Mouse (Mus musculus) limb, embryonic 11.5 days (tissue): ENCODE data around the gene Cnn1. TPM values are rescaled to one million over a fixed set of nuclear protein-coding genes. Genes with fewer than 3 reads are reported as not detected.
A peak's percentile ranks its signal among the peaks of the same experiment; 100 is the strongest.

Source experiments
- ATAC-seq: fragments of 200-750 bp; cut with Nextera tagmentation; 2 replicates; pipeline ENCODE4 v1.8.0; 2017; ENCODE audit warnings: low read depth; ENCODE audit not compliant: insufficient number of reproducible peaks, low FRiP score, low TSS enrichment
- DNase-seq: peaks from one replicate; pipeline ENCODE4 v3.0.0-alpha.2; 2015; ENCODE audit warnings: low spot score
- H3K27ac ChIP-seq: fragments of 300-500 bp; sonication (generic); replicated peaks from 2 replicates; pipeline ENCODE4 v1.5.1; 2014; ENCODE audit warnings: low read depth, mild to moderate bottlenecking, low read length
- H3K27me3 ChIP-seq: fragments of 300-500 bp; sonication (generic); 2 replicates; pipeline ENCODE4 v1.6.1; 2014; ENCODE audit warnings: mild to moderate bottlenecking, low read length, mixed read lengths; ENCODE audit not compliant: control insufficient read depth, insufficient read depth
- H3K36me3 ChIP-seq: fragments of 300-500 bp; sonication (generic); 2 replicates; pipeline ENCODE4 v1.6.1; 2014; ENCODE audit warnings: mild to moderate bottlenecking, low read length, moderate library complexity, mixed read lengths; ENCODE audit not compliant: control insufficient read depth, insufficient read depth
- H3K4me1 ChIP-seq: fragments of 300-500 bp; sonication (generic); 2 replicates; pipeline ENCODE4 v1.6.1; 2014; ENCODE audit warnings: low read length, mixed read lengths; ENCODE audit not compliant: control insufficient read depth, insufficient read depth
- H3K4me2 ChIP-seq: fragments of 300-500 bp; sonication (generic); 2 replicates; pipeline ENCODE4 v1.6.1; 2014; ENCODE audit warnings: low read depth, mild to moderate bottlenecking, moderate library complexity; ENCODE audit not compliant: severe bottlenecking
- H3K4me3 ChIP-seq: fragments of 300-500 bp; sonication (generic); 2 replicates; pipeline ENCODE4 v1.5.1; 2014; ENCODE audit warnings: low read depth, low read length
- H3K9ac ChIP-seq: fragments of 300-500 bp; sonication (generic); 2 replicates; pipeline ENCODE4 v1.6.1; 2014; ENCODE audit warnings: mild to moderate bottlenecking, low read length
- H3K9me3 ChIP-seq: fragments of 300-500 bp; sonication (generic); 2 replicates; pipeline ENCODE4 v1.6.1; 2016; ENCODE audit warnings: low read length; ENCODE audit not compliant: control insufficient read depth
- WGBS: fragments of 180-500 bp; shearing (Covaris S2); extraction: QIAGEN DNeasy Blood & Tissue Kit; methylation state at CpG from one replicate; pipeline ENCODE4 v1.1.7; 2014; 5-methylcytosine and 5-hydroxymethylcytosine counted together
- polyA plus RNA-seq: library from polyadenylated mRNA; unstranded; fragments of >200 nt; fragmentation: Nextera tagmentation; extraction: Ambion mirVana; gene quantifications from 2 replicates; pipeline ENCODE4 v1.2.1, GENCODE M21; 2014

The Cnn1 gene
- 0.84 and 0.89 TPM in 2 replicates for polyA plus RNA-seq

DNA sequence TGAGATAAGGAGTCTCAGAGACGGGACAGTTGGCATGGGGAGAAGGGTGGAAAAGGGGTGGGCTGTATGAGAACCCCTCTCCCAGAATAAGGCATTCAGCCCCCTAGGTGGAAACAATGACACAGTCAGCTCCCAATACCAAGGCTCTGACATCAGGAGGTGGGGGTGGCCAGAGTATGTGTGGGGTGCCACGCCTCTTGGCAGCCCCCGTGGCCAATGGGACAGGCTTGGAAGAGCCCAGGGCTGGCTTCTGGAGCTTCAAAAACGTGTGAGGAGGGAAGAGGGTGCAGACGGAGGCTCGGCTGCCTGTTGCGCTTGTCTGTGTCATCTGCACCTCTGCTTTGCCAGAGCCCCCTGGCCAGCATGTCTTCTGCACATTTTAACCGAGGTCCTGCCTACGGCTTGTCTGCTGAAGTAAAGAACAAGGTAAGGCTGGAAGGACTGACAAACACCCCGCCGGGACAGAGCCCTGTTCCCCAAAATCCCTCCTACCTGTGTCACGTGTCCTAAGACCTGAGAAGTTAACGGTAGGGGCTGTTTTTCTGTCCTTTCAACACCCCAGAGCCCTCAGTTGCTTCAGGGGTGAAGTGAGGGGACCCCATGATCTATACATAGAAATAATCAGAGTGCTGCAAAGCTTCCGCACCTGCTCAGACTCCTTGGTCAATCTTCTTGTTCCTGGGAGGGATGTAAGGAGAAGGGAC, at the start of gene Cnn1:
Cnn1 (plus strand) TSS at position 224 of the 704 bp plus-strand sequence.
- WGBS: 10% methylated on average over 14 of the region's 14 CpGs

DNA sequence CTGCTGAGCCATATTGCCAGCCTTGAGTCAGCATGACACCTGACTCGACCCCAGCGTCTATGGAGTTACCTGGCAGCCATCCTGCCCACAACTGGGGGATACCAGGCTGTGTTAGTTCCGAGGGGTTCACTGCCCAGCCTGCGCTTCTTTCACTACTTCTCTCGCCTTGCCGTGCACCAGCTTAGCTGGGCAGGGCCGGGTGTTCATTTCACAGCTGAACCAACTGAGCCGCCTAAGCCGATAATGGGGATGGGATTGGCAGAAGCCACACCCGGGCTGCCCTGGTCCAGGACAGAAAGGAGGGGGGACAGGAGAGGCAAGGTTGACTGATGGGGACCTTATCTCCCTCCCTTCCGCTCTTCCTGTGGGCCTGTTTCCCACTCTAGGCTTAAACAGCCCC, 49.7 kb upstream of the Cnn1 start:
- Histone ChIP-seq H3K36me3 (no peaks in the 10 kb centered on the region), H3K9ac (no peak overlapping the region), H3K4me1 (peaks cover 12% of the 10 kb centered on the region), H3K27me3 (peaks cover 54% of the 10 kb centered on the region), H3K4me2 (no peak overlapping the region), H3K4me3 (no peak overlapping the region), H3K9me3 (no peaks in the 10 kb centered on the region), H3K27ac (no peak overlapping the region)
- 70% methylated on average over 11 of the region's 11 CpGs for WGBS
- DNase-seq: no peak
- no peak for ATAC-seq

More for the DNA sequence above, at the start of gene Cnn1:
- no peak within 1 kb of the TSS for H3K4me3 ChIP-seq
- H3K27ac ChIP-seq: no peak within 1 kb of the TSS
- 0 out of 2 replicates have a peak, but pooled peaks cover 3% of the 10 kb centered on the region for H3K4me1 ChIP-seq
- no peaks in the 10 kb centered on the region for H3K9me3 ChIP-seq
- no peak within 1 kb of the TSS for H3K9ac ChIP-seq
- no peak for ATAC-seq
- no peaks in the 10 kb centered on the region for H3K36me3 ChIP-seq
- H3K27me3 ChIP-seq: peaks cover 32% of the 10 kb centered on the region
- no peak within 1 kb of the TSS; the same call in 1 of the 2 replicates for H3K4me2 ChIP-seq
- peak; percentile 21 for DNase-seq

DNA sequence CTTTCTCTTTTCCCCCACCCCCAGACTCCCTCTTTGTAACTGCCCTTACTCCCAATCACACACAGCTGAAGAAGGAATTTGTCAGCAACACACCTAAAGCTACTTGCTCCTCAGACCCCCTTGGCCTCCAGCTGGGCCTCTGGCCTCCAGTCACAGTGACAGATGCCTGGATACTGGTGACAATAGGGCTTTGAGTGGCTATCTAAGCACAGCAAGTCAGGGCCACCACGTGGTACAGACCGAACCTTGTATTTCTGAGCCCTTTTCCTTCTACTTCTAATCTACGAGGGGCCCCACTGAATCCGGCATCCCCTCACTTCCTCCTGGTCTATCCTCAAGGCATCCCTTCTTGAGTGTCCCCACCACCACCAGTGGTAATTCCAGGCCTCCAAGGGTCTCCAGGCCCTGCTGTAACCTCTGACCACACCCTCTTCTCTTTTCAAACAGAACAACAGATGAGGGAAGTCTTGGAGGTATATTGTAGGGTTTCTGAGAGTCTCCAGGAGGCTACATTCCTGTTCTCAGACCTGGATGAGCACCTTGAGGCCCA, 49.2 kb upstream of the Cnn1 start:
- no peak overlapping the region for H3K4me2 ChIP-seq
- ATAC-seq (no peak), DNase-seq (no peak)
- H3K9me3 ChIP-seq: no peaks in the 10 kb centered on the region
- 64% methylated on average over 4 of the region's 4 CpGs for WGBS
- peaks cover 14% of the 10 kb centered on the region for H3K4me1 ChIP-seq
- no peaks in the 10 kb centered on the region for H3K36me3 ChIP-seq
- no peak overlapping the region for H3K27ac ChIP-seq
- H3K9ac ChIP-seq: no peak overlapping the region
- H3K4me3 ChIP-seq: no peak overlapping the region
- peaks cover 58% of the 10 kb centered on the region for H3K27me3 ChIP-seq

DNA sequence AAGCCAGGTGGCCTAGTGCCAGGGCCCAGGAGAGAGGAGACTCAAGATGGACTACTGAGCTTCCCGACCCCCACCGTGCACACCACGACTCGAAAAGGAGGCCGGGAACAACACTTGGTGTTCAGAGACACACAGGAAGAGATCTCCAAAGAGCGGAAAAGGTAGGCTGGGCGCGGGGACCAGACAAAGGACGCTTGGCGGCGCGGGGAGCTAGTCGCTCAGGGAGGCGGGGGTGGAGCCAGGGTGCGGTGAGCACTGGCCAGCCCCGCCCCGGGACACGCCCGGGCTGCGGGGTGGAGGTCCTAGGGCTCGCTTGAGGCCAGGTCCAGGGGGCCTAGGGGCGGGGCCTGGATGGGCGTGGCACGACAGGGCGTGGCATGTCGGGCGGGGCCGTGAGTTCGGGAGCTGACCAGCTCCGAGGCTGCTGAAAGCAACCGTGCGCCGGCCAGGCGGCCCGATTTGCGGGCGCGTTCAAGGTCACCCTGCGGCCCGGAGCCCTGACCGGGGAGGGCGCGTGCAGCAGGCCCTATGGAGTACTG, 48.6 kb upstream of the Cnn1 start:
- H3K4me3 ChIP-seq: peak overlapping the region; percentile 29
- peaks cover 62% of the 10 kb centered on the region for H3K27me3 ChIP-seq
- WGBS: 1% methylated on average over 41 of the region's 43 CpGs
- DNase-seq: peak; percentile 78
- peaks cover 15% of the 10 kb centered on the region for H3K4me1 ChIP-seq
- H3K27ac ChIP-seq: no peak overlapping the region
- ATAC-seq: no peak
- no peak overlapping the region for H3K9ac ChIP-seq
- peak overlapping the region; percentile 55 for H3K4me2 ChIP-seq
- H3K36me3 ChIP-seq: no peaks in the 10 kb centered on the region
- no peaks in the 10 kb centered on the region for H3K9me3 ChIP-seq

DNA sequence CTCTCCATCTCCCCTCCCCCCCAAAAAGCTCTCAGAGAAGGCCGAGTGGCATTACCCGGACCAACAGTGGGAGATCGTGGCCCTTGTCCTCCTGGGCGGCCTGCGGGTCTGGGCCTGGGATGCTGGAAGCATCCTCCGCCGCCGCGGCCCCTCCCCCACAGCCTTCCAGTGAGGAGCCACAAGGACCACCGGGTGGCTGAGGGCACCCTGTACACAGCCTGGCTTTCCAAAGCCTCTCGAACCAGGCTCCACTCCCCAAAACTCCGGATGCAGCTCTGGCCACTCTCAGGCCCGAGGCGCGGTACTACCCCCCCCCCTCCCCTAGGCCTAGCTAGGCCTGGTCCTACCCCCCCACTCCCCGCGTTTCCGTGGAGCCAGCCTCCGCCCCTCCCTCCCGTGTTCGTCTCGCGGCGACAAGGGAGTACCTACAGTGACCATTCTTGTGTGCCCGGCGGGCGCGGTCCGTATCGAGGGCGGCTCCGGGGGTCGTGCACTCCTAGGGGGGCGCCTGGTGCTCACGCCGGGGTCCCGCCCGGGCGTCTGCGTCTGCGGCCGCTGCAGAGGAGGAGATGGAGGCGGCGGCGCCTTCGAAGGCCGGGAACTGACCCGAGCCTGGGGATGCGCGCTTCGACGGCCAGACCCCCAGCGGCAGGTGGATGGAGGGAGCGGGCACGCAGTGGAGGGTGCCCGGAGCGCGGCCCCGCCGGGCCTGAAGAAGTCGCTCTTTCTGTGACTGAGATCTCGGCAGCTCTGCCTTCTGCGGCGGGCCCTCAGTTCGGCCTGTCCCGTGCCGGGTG, 47.7 kb upstream of the Cnn1 start:
- H3K9me3 ChIP-seq: no peaks in the 10 kb centered on the region
- peak; percentile 31 for DNase-seq
- H3K4me1 ChIP-seq: peaks cover 15% of the 10 kb centered on the region
- H3K27ac ChIP-seq: no peak overlapping the region
- H3K27me3 ChIP-seq: peaks cover 64% of the 10 kb centered on the region
- H3K36me3 ChIP-seq: no peaks in the 10 kb centered on the region
- H3K4me2 ChIP-seq: peak overlapping the region; percentile 55
- ATAC-seq: no peak; the same call in 1 of the 2 replicates
- H3K4me3 ChIP-seq: peak overlapping the region; percentile 29
- no peak overlapping the region for H3K9ac ChIP-seq
- whole genome bisulfite sequencing: 2% methylated on average over 59 of the region's 67 CpGs

DNA sequence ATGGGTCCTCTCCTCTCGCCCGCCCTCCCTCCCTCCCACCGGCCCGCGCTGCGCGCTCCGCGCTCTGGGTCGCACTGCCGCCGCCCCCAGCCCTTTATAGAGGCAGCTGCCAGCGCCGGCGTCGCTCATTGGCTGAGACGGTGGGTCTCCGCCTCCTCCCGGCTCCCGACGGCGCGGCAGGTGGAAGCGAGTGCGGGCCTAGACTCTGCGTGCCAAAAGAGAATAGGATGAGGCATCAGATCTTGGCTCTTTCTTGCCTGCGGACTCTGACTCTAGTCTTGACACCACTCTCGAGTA, 47.1 kb upstream of the Cnn1 start, which contains the start of gene Elavl3:
Elavl3 (minus strand) TSS at position 66 of the 297 bp plus-strand sequence.
- Histone ChIP-seq H3K27me3 (peaks cover 64% of the 10 kb centered on the region), H3K9me3 (no peaks in the 10 kb centered on the region), H3K9ac (no peak within 1 kb of the TSS), H3K4me1 (peaks cover 15% of the 10 kb centered on the region), H3K4me3 (peak within 1 kb of the TSS; percentile 29), H3K27ac (no peak within 1 kb of the TSS), H3K4me2 (peak within 1 kb of the TSS; percentile 55), H3K36me3 (no peaks in the 10 kb centered on the region)
- ATAC-seq: no peak
- peak; percentile 38 for DNase-seq
- 1% methylated on average over 21 of the region's 28 CpGs for WGBS

DNA sequence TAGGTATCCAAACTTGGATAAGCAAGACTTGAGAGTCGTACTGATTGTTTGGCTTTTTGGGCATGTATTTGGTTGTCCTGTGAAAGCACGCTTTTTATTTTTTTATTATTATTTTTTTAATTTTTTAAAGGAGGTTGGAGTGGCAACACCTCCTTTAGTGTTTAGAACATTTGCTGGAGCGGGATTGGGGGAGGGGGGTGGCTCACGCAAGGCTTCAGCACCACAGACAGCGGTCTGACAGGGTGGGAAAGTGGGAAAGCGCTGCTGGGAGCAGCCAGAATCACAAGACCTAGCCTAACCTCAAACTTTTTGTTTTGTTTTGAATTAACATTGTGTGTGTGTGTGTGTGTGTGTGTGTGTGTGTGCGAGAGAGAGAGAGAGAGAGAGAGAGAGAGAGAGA, 45.4 kb upstream of the Cnn1 start:
- H3K4me3 ChIP-seq: no peak overlapping the region
- ATAC-seq: no peak
- H3K27ac ChIP-seq: no peak overlapping the region
- peaks cover 63% of the 10 kb centered on the region for H3K27me3 ChIP-seq
- H3K4me1 ChIP-seq: peaks cover 15% of the 10 kb centered on the region
- no peaks in the 10 kb centered on the region for H3K9me3 ChIP-seq
- H3K4me2 ChIP-seq: no peak overlapping the region
- no peak overlapping the region for H3K9ac ChIP-seq
- H3K36me3 ChIP-seq: peaks cover 10% of the 10 kb centered on the region
- WGBS: 41% methylated on average over 7 of the region's 7 CpGs
- peak; percentile 77 for DNase-seq

DNA sequence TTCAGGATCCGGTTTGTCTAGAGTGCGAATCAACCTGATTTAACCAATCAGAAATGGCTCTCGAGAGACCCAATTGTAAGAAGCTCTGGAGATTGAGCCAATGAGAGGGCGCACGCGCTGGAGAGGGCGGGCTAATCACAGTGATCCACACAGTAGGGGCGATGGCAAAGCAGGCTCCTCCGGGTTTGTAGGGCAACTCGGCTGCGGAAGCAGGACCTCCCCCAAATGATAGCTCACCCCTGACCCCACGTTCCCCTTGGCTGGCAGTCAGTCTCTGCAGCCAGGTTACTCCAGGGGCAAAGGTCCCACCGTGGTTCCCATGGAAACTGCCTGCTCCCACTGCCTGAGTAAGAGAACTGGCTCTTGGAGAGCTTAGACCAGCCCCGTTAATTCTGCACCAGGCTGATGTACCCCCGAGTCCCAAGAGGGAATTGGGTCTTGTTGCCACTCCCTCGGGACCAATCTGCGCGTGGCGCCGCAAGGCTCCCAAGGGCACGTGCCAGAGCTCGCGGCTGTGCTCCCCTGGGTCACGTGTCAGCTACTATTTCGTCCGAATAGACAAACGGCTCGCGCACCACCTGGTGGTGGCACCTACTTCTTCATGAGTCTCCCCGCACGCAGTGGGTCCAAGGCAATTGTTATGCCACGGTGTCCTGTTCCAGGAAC, 44.5 kb upstream of the Cnn1 start:
- Histone ChIP-seq H3K4me1 (peaks cover 15% of the 10 kb centered on the region), H3K4me2 (no peak overlapping the region; the same call in 1 of the 2 replicates), H3K4me3 (no peak overlapping the region), H3K27me3 (peaks cover 54% of the 10 kb centered on the region), H3K27ac (no peak overlapping the region), H3K36me3 (peaks cover 10% of the 10 kb centered on the region), H3K9ac (no peak overlapping the region), H3K9me3 (no peaks in the 10 kb centered on the region)
- DNase-seq (peak; percentile 75), ATAC-seq (no peak; the same call in 1 of the 2 replicates)
- 2% methylated on average over 32 of the region's 32 CpGs for WGBS
